In the genomic region with DNA sequence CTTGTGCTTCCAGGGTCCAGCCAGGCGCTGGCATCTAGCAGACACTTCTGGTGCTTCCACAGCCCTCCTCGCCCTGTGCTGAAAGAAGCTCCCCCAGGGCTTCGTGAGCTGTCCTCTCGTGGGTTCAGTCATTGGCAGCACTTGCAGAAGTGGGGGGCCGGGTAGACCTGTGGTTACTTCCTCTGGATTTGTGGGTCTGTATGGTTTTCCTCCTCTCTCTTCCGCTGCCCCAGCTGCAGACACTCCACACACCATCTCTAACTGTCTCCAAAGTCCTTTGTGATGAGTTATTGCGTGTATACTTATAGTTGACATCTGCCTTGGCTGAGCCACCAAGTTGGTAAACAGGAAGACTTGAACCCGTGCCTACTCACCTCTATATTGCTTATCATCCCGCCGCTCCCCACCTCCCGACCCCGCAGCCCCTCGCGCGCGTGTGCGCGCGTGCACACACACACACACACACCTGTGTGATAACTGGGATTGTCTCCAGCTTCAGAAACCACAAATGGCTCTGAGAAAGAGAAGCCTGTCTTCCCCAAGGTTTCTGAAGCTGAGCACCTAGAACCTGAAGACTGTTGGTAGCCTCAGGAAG, we compare ENCODE assay signal across 25 mouse cellular contexts. TPM values are rescaled to one million over a fixed set of nuclear protein-coding genes. Genes with fewer than 3 reads are reported as not detected.
DNase-seq lines count a peak whose midpoint lies in the region; ATAC-seq and TF ChIP-seq lines count a peak whose summit lies in the region.
"Had no signal": no experiment of that assay in that cellular context is flagged by ENCODE, and none has a peak within 500 bp of the region (broad histone marks: within the 10 kb centered on the region; RNA-seq: fewer than 3 reads in every experiment).

No protein-coding gene starts in this region.

- TF ChIP-seq CTCF in heart, postnatal 0 days (IDR thresholded peaks at IDR 0.05; ENCODE audit: low read depth): no peak

- no peak for TF ChIP-seq EP300 in heart, postnatal 0 days (IDR thresholded peaks at IDR 0.05; ENCODE audit: low read depth)

- H3K27me3 ChIP-seq in heart, postnatal 0 days (ENCODE audit: control insufficient read depth, insufficient read depth, low read length): peaks cover 9% of the 10 kb centered on the region; the same call in 1 of the 2 replicates

- no peak overlapping the region for H3K9ac ChIP-seq in heart, postnatal 0 days (replicated peaks; ENCODE audit: low read depth, low read length)
- H3K9ac ChIP-seq: embryonic facial prominence, embryonic 15.5 days; hindbrain, embryonic 13.5 days; kidney, embryonic 15.5 days; limb, embryonic 12.5 days; liver, embryonic 13.5 days had no signal

- no peak for DNase-seq in heart, postnatal 0 days (ENCODE audit: low spot score)
- no peak for DNase-seq in heart, postnatal 36 days
- peak; percentile 24 for DNase-seq in T-cell, adult 2 months (ENCODE audit: low spot score)
- DNase-seq in naive thymus-derived CD4-positive, alpha-beta T cell, adult 2 months (ENCODE audit: low read depth): peak; percentile 55
- peak; percentile 69 for DNase-seq in thymus, postnatal 4 days
- no peak for DNase-seq in embryo, embryonic 10 days (ENCODE audit: low spot score)
- no peak for DNase-seq in right cerebral cortex, adult 2 months (ENCODE audit: low spot score in 2 of 2)
- DNase-seq: adrenal gland, postnatal 10 days; embryo, embryonic 11 days; gastrocnemius, postnatal 14 days; heart, adult 2 months; layer of hippocampus, adult 9-11 months; liver, embryonic 13.5 days; right cerebral cortex, postnatal 14 days had no signal

- peak overlapping the region; percentile 24; the same call in 1 of the 2 replicates for H3K27ac ChIP-seq in heart, postnatal 0 days (ENCODE audit: low read depth)
- H3K27ac ChIP-seq: embryonic facial prominence, embryonic 15.5 days; heart, adult 2 months; hindbrain, embryonic 13.5 days; left cerebral cortex, adult 2 months; liver, embryonic 13.5 days had no signal

- intact Hi-C loops in heart, postnatal 36 days (cut with DNase I): no loop called here

- no peak for ATAC-seq in heart, postnatal 0 days (ENCODE audit: insufficient read depth, low read depth)
- ATAC-seq: intestine, embryonic 16.5 days; lung, postnatal 0 days had no signal

- no peaks in the 10 kb centered on the region for H3K9me3 ChIP-seq in heart, postnatal 0 days (replicated peaks; ENCODE audit: control insufficient read depth, low read length)
- H3K9me3 ChIP-seq: embryonic facial prominence, embryonic 15.5 days; hindbrain, embryonic 13.5 days; kidney, embryonic 15.5 days; limb, embryonic 12.5 days; liver, embryonic 13.5 days had no signal

- H3K4me3 ChIP-seq in heart, postnatal 0 days (ENCODE audit: low read depth, low read length): no peak overlapping the region
- H3K4me3 ChIP-seq: embryonic facial prominence, embryonic 15.5 days; heart, adult 2 months; hindbrain, embryonic 13.5 days; kidney, embryonic 15.5 days; left cerebral cortex, adult 2 months; limb, embryonic 12.5 days; liver, embryonic 13.5 days had no signal

- no peaks in the 10 kb centered on the region for H3K36me3 ChIP-seq in heart, postnatal 0 days (replicated peaks; ENCODE audit: control insufficient read depth, insufficient read depth, low read length)
- H3K36me3 ChIP-seq: embryonic facial prominence, embryonic 15.5 days; hindbrain, embryonic 13.5 days; kidney, embryonic 15.5 days; limb, embryonic 12.5 days; liver, embryonic 13.5 days had no signal

- no peak overlapping the region for H3K4me2 ChIP-seq in heart, postnatal 0 days (ENCODE audit: low read depth, low read length)
- H3K4me2 ChIP-seq: embryonic facial prominence, embryonic 15.5 days; hindbrain, embryonic 13.5 days; kidney, embryonic 15.5 days; liver, embryonic 13.5 days had no signal

- H3K4me1 ChIP-seq in heart, postnatal 0 days (ENCODE audit: control insufficient read depth, insufficient read depth): peaks cover 11% of the 10 kb centered on the region

- whole genome bisulfite sequencing in heart, postnatal 0 days: 85% methylated on average over 19 of the region's 19 CpGs

RNA-seq across cellular contexts. Expression of gene Tha1, which starts 18.4 kb away (rescaled TPM):
- total RNA-seq in heart, postnatal 0 days (2014; rRNA removed; ENCODE audit: low replicate concordance): 7.4 and 7.8 TPM in 2 replicates
- 9.4 and 9.5 TPM in 2 replicates for polyA plus RNA-seq in heart, postnatal 0 days (2015; fragmentation: Nextera tagmentation; extraction: Ambion mirVana)
- 1 to 10 TPM; 6.9 to 8.2 TPM for total RNA-seq in heart, postnatal 36 days (2021)

RNA-seq across cellular contexts. Expression of gene Tmem235, which starts 31.1 kb away (rescaled TPM):
- not detected in 2 replicates for total RNA-seq in heart, postnatal 0 days (2014; rRNA removed; ENCODE audit: low replicate concordance)
- polyA plus RNA-seq in heart, postnatal 0 days (2015; fragmentation: Nextera tagmentation; extraction: Ambion mirVana): not detected in 2 replicates
- not detected for total RNA-seq in heart, postnatal 36 days (2021)
- total RNA-seq: adrenal gland, postnatal 10 days; gastrocnemius, postnatal 14 days; heart, adult 2 months; heart, postnatal 14 days had no signal
- polyA plus RNA-seq: embryonic facial prominence, embryonic 15.5 days; forebrain, embryonic 11.5 days; frontal cortex, adult 2 months; heart, adult 2 months; hindbrain, embryonic 13.5 days; kidney, embryonic 15.5 days; limb, embryonic 12.5 days; liver, embryonic 13.5 days; lung, postnatal 0 days; midbrain, embryonic 14.5 days had no signal

RNA-seq across cellular contexts. Expression of gene Birc5, which starts 42.6 kb away (rescaled TPM):
- total RNA-seq in heart, postnatal 0 days (2014; rRNA removed; ENCODE audit: low replicate concordance): 36.1 and 56.8 TPM in 2 replicates
- 83.6 and 85.0 TPM in 2 replicates for polyA plus RNA-seq in heart, postnatal 0 days (2015; fragmentation: Nextera tagmentation; extraction: Ambion mirVana)
- total RNA-seq in heart, postnatal 36 days (2021): 1 to 10 TPM in 1 of 2 experiments, under 1 TPM in 1; 0.80 to 1.1 TPM

Comparison
In these comparisons a context has a peak if more than half of its experiments do, and no peak if none do; other contexts are left out.
1. RNA of gene Birc5, which starts 42.6 kb away (total RNA-seq): 36.1 to 56.8 TPM in heart, postnatal 0 days; 0.80 to 1.1 TPM in heart, postnatal 36 days; every median in the first group is over 10 times any median in the second.
2. DNase-seq: peak in T-cell, adult 2 months (single experiment), naive thymus-derived CD4-positive, alpha-beta T cell, adult 2 months (single experiment) and thymus, postnatal 4 days (single experiment); none in heart, postnatal 0 days (single experiment), heart, postnatal 36 days (0 of 2), embryo, embryonic 10 days (single experiment) and right cerebral cortex, adult 2 months (0 of 2).